Mouse (Mus musculus): ENCODE results near the gene Amdhd1.

GRCm38 (mm10) chr10:93500864-93501263 lies 39.0 kb downstream of the Amdhd1 start:
- TF ChIP-seq POLR2A (IDR thresholded peaks at IDR 0.05; ENCODE audit: borderline replicate concordance, low read depth, low read length) (no peak), CTCF (IDR thresholded peaks at IDR 0.05; ENCODE audit: low read depth, low read length) (no peak)

All from bone marrow macrophage, adult 2 months (primary cell).